Mouse (Mus musculus) forebrain, embryonic 15.5 days (tissue): ENCODE data around the gene Defb20. TPM values are rescaled to one million over a fixed set of nuclear protein-coding genes. Genes with fewer than 3 reads are reported as not detected.

Experiments
- ATAC-seq: fragments of 200-750 bp; cut with Nextera tagmentation; replicated peaks from 2 replicates; pipeline ENCODE4 v1.8.0; 2017; ENCODE audit warnings: mild to moderate bottlenecking, moderate TSS enrichment, moderate library complexity
- H3K27ac ChIP-seq: fragments of 300-500 bp; sonication (generic); replicated peaks from 2 replicates; pipeline ENCODE4 v1.5.1; 2015; ENCODE audit warnings: mild to moderate bottlenecking, inconsistent platforms
- H3K27me3 ChIP-seq: fragments of 300-500 bp; sonication (generic); 2 replicates; pipeline ENCODE4 v1.6.1; 2015; ENCODE audit warnings: inconsistent platforms
- H3K36me3 ChIP-seq: fragments of 300-500 bp; sonication (generic); 2 replicates; pipeline ENCODE4 v1.6.1; 2015; ENCODE audit warnings: mild to moderate bottlenecking, inconsistent platforms
- H3K4me1 ChIP-seq: fragments of 300-500 bp; sonication (generic); 2 replicates; pipeline ENCODE4 v1.6.1; 2015; ENCODE audit warnings: inconsistent platforms
- H3K4me2 ChIP-seq: fragments of 300-500 bp; sonication (generic); replicated peaks from 2 replicates; pipeline ENCODE4 v1.6.1; 2015; ENCODE audit warnings: mild to moderate bottlenecking, inconsistent platforms
- H3K4me3 ChIP-seq: fragments of 300-500 bp; sonication (generic); 2 replicates; pipeline ENCODE4 v1.5.1; 2015; ENCODE audit warnings: mild to moderate bottlenecking, inconsistent platforms
- H3K9ac ChIP-seq: fragments of 300-500 bp; sonication (generic); replicated peaks from 2 replicates; pipeline ENCODE4 v1.6.1; 2015; ENCODE audit warnings: mild to moderate bottlenecking, inconsistent platforms
- H3K9me3 ChIP-seq: fragments of 300-500 bp; sonication (generic); 2 replicates; pipeline ENCODE4 v1.6.1; 2016; ENCODE audit warnings: inconsistent platforms
- WGBS: fragments of 180-500 bp; shearing (Covaris S2); methylation state at CpG from one replicate; pipeline ENCODE4 v1.1.7; 2015; ENCODE audit warnings: mixed read lengths; 5-methylcytosine and 5-hydroxymethylcytosine counted together
- polyA plus RNA-seq: library from polyadenylated mRNA; unstranded; fragments of >200 nt; fragmentation: Nextera tagmentation; extraction: Ambion mirVana; gene quantifications from 2 replicates; pipeline ENCODE4 v1.2.1, GENCODE M21; 2015

Defb20 gene
- polyA plus RNA-seq, 1 experiment from 2014 or later = not detected

GRCm38 (mm10) chr2:152452101-152452781 is 24.6 kb upstream of the Defb20 start:
- Histone ChIP-seq H3K4me1 (no peaks in the 10 kb centered on the region), H3K36me3 (no peaks in the 10 kb centered on the region), H3K27me3 (no peaks in the 10 kb centered on the region), H3K27ac (no peak overlapping the region), H3K4me2 (no peak overlapping the region), H3K9ac (no peak overlapping the region), H3K4me3 (no peak overlapping the region), H3K9me3 (no peaks in the 10 kb centered on the region)
- 0 out of 2 replicates have a peak, but pooled peaks have one; percentile 38 for ATAC-seq
- 74% methylated on average over 4 of the region's 4 CpGs for WGBS

- ATAC-seq = no peak
- H3K36me3 ChIP-seq = no peaks in the 10 kb centered on the region
- H3K4me3 ChIP-seq = no peak overlapping the region
- H3K9me3 ChIP-seq = no peaks in the 10 kb centered on the region
- peaks cover 4% of the 10 kb centered on the region; the same call in 1 of the 2 replicates for H3K4me1 ChIP-seq
- 59% methylated on average over 13 of the region's 13 CpGs for WGBS
- no peaks in the 10 kb centered on the region for H3K27me3 ChIP-seq
- H3K27ac ChIP-seq = no peak overlapping the region
- H3K4me2 ChIP-seq = no peak overlapping the region
- no peak overlapping the region for H3K9ac ChIP-seq
Observed at GRCm38 (mm10) chr2:152459241-152459640, 17.6 kb upstream of the Defb20 start.

GRCm38 (mm10) chr2:152464570-152465150 is 12.2 kb upstream of the Defb20 start, which contains the start of gene Defb23:
TSS of gene Defb23 (minus strand) at chr2:152464620.
- no peaks in the 10 kb centered on the region for H3K9me3 ChIP-seq
- H3K4me3 ChIP-seq = no peak within 1 kb of the TSS
- no peak for ATAC-seq
- no peak within 1 kb of the TSS for H3K27ac ChIP-seq
- H3K36me3 ChIP-seq = no peaks in the 10 kb centered on the region
- no peaks in the 10 kb centered on the region for H3K4me1 ChIP-seq
- no peaks in the 10 kb centered on the region for H3K27me3 ChIP-seq
- no peak within 1 kb of the TSS for H3K4me2 ChIP-seq
- H3K9ac ChIP-seq = no peak within 1 kb of the TSS
- 92% methylated on average over 3 of the region's 3 CpGs for WGBS

GRCm38 (mm10) chr2:152470973-152471372 is 5.9 kb upstream of the Defb20 start:
- H3K27ac ChIP-seq = no peak overlapping the region
- H3K4me1 ChIP-seq = no peaks in the 10 kb centered on the region
- no peak overlapping the region for H3K4me2 ChIP-seq
- no peak overlapping the region for H3K4me3 ChIP-seq
- H3K27me3 ChIP-seq = no peaks in the 10 kb centered on the region
- WGBS = 33% methylated on average over 7 of the region's 7 CpGs
- no peak overlapping the region for H3K9ac ChIP-seq
- H3K36me3 ChIP-seq = no peaks in the 10 kb centered on the region
- no peak for ATAC-seq
- H3K9me3 ChIP-seq = no peaks in the 10 kb centered on the region

GRCm38 (mm10) chr2:152472434-152472833 is 4.4 kb upstream of the Defb20 start:
- 33% methylated on average over 3 of the region's 3 CpGs for WGBS
- Histone ChIP-seq H3K4me1 (no peaks in the 10 kb centered on the region), H3K9ac (no peak overlapping the region), H3K4me2 (no peak overlapping the region), H3K4me3 (no peak overlapping the region), H3K27ac (no peak overlapping the region), H3K9me3 (no peaks in the 10 kb centered on the region), H3K27me3 (no peaks in the 10 kb centered on the region), H3K36me3 (no peaks in the 10 kb centered on the region)
- ATAC-seq = no peak

GRCm38 (mm10) chr2:152480881-152481280 is 4.0 kb downstream of the Defb20 start:
- no peaks in the 10 kb centered on the region for H3K36me3 ChIP-seq
- no peaks in the 10 kb centered on the region for H3K4me1 ChIP-seq
- WGBS = 87% methylated on average over 3 of the region's 3 CpGs
- no peak for ATAC-seq
- no peak overlapping the region for H3K9ac ChIP-seq
- H3K27ac ChIP-seq = no peak overlapping the region
- H3K4me2 ChIP-seq = no peak overlapping the region
- H3K4me3 ChIP-seq = no peak overlapping the region
- H3K9me3 ChIP-seq = no peaks in the 10 kb centered on the region
- H3K27me3 ChIP-seq = no peaks in the 10 kb centered on the region

GRCm38 (mm10) chr2:152481726-152482125 is 4.9 kb downstream of the Defb20 start:
- no peaks in the 10 kb centered on the region for H3K4me1 ChIP-seq
- no peak overlapping the region for H3K4me3 ChIP-seq
- WGBS = 85% methylated on average over 7 of the region's 7 CpGs
- no peaks in the 10 kb centered on the region for H3K9me3 ChIP-seq
- H3K9ac ChIP-seq = no peak overlapping the region
- ATAC-seq = no peak
- H3K36me3 ChIP-seq = no peaks in the 10 kb centered on the region
- H3K27me3 ChIP-seq = no peaks in the 10 kb centered on the region
- no peak overlapping the region for H3K27ac ChIP-seq
- no peak overlapping the region for H3K4me2 ChIP-seq

- Histone ChIP-seq H3K27me3 (no peaks in the 10 kb centered on the region), H3K36me3 (no peaks in the 10 kb centered on the region), H3K27ac (no peak overlapping the region), H3K4me3 (no peak overlapping the region), H3K9ac (no peak overlapping the region), H3K4me2 (no peak overlapping the region), H3K4me1 (no peaks in the 10 kb centered on the region), H3K9me3 (no peaks in the 10 kb centered on the region)
- no peak for ATAC-seq
- 74% methylated on average over 2 of the region's 2 CpGs for WGBS
Observed at GRCm38 (mm10) chr2:152487024-152487423, 10.2 kb downstream of the Defb20 start.

- Histone ChIP-seq H3K9me3 (no peaks in the 10 kb centered on the region), H3K9ac (no peak within 1 kb of the TSS), H3K27me3 (no peaks in the 10 kb centered on the region), H3K4me1 (no peaks in the 10 kb centered on the region), H3K27ac (no peak within 1 kb of the TSS), H3K4me3 (no peak within 1 kb of the TSS), H3K36me3 (no peaks in the 10 kb centered on the region), H3K4me2 (no peak within 1 kb of the TSS)
- ATAC-seq = no peak
Observed at GRCm38 (mm10) chr2:152490038-152490437, 13.2 kb downstream of the Defb20 start, which contains the start of gene Defb22. TSS of gene Defb22 (minus strand) at chr2:152490138.

- no peak overlapping the region for H3K4me2 ChIP-seq
- H3K27me3 ChIP-seq = no peaks in the 10 kb centered on the region
- H3K9me3 ChIP-seq = no peaks in the 10 kb centered on the region
- WGBS = 80% methylated on average over 6 of the region's 6 CpGs
- no peak overlapping the region for H3K9ac ChIP-seq
- no peak overlapping the region for H3K4me3 ChIP-seq
- H3K36me3 ChIP-seq = no peaks in the 10 kb centered on the region
- H3K4me1 ChIP-seq = no peaks in the 10 kb centered on the region
- ATAC-seq = no peak
- H3K27ac ChIP-seq = no peak overlapping the region
Observed at GRCm38 (mm10) chr2:152493151-152493550, 16.3 kb downstream of the Defb20 start.

GRCm38 (mm10) chr2:152498020-152498419 is 21.2 kb downstream of the Defb20 start:
- H3K27ac ChIP-seq = no peak overlapping the region
- no peak overlapping the region for H3K4me2 ChIP-seq
- WGBS = 87% methylated on average over 6 of the region's 6 CpGs

GRCm38 (mm10) chr2:152500204-152500862 is 23.5 kb downstream of the Defb20 start:
- Histone ChIP-seq H3K4me2 (no peak overlapping the region), H3K4me1 (no peaks in the 10 kb centered on the region), H3K36me3 (no peaks in the 10 kb centered on the region), H3K27me3 (no peaks in the 10 kb centered on the region), H3K4me3 (no peak overlapping the region), H3K9ac (no peak overlapping the region), H3K9me3 (no peaks in the 10 kb centered on the region), H3K27ac (no peak overlapping the region)
- 77% methylated on average over 7 of the region's 7 CpGs for WGBS
- ATAC-seq = no peak

More at GRCm38 (mm10) chr2:152498020-152498419, 21.2 kb downstream of the Defb20 start:
- H3K27me3 ChIP-seq = no peaks in the 10 kb centered on the region
- H3K9ac ChIP-seq = no peak overlapping the region
- no peak for ATAC-seq
- H3K4me1 ChIP-seq = no peaks in the 10 kb centered on the region
- H3K36me3 ChIP-seq = no peaks in the 10 kb centered on the region
- no peaks in the 10 kb centered on the region for H3K9me3 ChIP-seq
- no peak overlapping the region for H3K4me3 ChIP-seq
